Mouse (Mus musculus) T-helper 1 cell (primary cell): ENCODE data around the gene Sh3d21.

Experiments used
- in situ Hi-C: fragments of 300-600 bp; cut with MboI, MseI; formaldehyde crosslinking; loops from one replicate; pipeline ENCODE4 v1.15.1; 2025; ENCODE audit warnings: high pct_unique_total_duplicates

Gene Sh3d21

DNA sequence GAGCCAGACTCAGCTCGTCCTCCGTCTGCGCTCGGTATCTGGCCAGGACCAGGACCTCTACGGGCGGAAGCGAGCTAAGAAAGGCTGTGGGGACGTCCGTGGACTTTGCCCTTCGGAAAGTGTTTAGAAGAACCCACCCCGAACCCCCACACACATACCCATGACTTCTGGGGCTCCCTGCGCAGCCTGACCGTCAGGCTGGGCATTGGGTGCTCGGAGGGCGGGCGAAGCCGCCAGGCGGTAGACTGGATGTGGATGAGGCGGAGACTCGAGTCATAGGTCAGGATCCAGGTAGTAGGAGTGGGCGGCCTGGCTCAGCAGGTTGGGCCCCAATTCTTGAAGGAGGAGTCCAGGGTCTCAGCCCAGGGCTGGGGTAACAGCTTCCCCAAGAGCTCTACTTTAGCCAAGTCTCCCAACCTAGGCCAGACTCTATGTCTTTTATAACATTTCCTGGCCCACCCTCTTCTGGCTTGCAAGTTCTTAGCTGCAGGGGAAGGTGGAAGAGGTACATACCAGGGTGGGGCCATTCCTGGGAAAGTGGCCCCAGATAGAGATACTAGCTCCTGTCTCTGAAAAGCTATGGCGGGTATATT is at the start of gene Sh3d21:
Sh3d21 (minus strand) TSS at position 425 of the 593 bp plus-strand sequence.
- in situ Hi-C loops = no loop called here

DNA sequence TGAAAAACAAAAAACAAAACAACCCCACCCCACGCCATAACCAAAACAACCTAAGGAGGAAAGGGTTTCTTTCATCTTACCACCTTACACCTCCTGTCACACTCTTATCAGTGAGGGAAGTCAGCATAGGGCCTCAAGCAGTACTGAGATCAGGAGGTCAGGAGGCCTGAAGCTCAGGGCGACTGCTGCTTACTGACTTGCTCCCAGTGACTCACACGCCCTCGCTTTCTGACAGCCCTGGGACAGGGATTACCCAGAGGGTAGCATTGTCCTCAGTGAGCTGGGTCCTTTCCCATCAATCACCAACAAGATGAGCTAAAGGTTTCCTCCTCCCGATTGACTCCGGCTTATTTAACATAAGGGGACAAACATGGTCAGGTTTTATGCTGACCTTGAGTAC is 43.8 kb upstream of the Sh3d21 start:
- in situ Hi-C loops = no loop called here

DNA sequence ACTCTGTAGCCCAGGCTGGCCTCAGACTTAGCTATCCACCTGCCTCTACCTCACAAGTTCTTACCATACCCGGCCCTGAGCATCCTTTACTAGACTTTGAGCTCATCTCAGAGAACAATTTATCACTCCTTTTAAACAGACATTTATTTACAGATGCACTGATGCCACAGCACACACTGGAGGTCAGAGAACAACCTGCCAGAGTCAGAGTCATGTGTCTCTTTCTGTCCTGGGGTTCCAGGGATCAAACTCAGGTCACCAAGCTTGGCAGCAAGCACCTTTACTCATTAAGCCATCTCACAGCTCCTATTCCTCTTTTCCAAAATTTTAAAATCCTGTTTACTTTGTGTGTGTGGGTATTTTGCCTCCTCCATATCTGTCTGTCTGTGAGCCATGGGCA is 42.1 kb upstream of the Sh3d21 start:
- in situ Hi-C loops = no loop called here

DNA sequence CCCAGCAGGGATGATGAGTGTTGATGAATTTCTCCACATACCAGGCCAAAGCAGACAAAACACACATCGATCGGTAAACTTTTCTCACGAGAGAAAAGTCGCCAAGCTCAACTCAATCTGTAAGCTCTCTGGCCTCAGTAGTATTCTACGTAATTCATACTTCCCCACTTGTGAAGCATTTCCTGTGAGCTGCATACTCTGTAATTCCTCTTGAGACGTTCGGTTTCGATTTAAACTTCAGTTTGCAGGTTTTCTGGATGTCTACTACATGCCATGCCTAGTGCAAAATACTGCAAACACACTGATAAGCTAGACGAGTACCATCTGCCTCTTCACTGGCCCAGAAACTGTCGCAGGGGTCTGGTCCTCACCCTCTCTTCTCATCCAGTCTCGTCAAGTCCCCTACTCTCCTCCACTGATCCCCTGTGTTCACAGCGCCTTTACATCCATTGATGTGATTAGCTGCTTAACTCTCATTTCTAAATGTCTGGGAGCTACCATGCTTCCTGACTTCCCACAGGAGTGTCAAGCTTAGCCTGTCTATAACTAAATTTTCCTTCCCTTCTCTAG is 41.5 kb upstream of the Sh3d21 start:
- in situ Hi-C loops = no loop called here

DNA sequence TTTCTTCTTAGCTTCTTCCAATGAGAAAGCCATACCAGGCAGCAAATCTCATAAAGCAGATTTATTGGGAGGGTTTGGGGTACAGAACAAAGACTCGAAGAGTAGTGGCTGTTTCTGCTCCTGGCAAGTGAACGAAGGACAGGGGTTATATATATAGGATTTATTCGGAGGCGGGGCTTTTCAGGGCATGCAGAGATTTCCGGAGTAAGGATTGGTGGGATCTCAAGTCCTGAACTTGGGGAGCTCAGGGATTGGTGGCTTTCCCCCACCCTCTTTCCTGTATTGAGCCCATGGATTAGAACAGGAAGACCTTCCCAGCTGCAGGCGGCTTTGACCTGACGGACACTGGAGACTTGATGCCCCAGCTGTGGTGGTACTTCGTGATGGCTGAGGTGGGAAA is 40.7 kb upstream of the Sh3d21 start:
- in situ Hi-C loops = no loop called here

DNA sequence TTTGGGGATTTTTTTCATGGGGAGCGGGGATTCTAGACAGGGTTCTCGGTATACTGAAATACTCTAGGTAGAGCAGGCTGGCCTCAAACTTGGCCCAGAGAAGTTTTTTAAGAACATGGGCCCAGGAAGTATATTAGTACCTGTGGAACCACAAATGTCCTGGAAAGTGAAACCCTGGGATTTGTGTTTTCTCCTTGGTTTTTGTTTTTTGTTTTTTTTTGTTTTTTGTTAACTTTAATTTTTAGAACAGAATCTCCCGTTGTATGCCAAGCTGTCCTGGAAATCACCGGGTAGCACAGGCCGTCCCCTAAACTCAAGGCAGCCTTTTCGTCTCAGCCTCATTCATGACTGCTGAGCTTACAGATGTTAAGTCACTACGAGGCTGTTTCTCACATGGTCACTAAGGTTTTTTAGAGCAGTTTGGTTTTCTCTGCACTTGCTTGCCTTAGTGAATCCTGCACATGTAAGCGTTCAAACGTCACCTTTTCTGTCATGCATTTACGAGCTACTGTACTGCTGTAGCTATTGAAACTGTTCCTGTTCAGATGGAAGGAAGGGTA is 40.1 kb upstream of the Sh3d21 start:
- in situ Hi-C loops = no loop called here

DNA sequence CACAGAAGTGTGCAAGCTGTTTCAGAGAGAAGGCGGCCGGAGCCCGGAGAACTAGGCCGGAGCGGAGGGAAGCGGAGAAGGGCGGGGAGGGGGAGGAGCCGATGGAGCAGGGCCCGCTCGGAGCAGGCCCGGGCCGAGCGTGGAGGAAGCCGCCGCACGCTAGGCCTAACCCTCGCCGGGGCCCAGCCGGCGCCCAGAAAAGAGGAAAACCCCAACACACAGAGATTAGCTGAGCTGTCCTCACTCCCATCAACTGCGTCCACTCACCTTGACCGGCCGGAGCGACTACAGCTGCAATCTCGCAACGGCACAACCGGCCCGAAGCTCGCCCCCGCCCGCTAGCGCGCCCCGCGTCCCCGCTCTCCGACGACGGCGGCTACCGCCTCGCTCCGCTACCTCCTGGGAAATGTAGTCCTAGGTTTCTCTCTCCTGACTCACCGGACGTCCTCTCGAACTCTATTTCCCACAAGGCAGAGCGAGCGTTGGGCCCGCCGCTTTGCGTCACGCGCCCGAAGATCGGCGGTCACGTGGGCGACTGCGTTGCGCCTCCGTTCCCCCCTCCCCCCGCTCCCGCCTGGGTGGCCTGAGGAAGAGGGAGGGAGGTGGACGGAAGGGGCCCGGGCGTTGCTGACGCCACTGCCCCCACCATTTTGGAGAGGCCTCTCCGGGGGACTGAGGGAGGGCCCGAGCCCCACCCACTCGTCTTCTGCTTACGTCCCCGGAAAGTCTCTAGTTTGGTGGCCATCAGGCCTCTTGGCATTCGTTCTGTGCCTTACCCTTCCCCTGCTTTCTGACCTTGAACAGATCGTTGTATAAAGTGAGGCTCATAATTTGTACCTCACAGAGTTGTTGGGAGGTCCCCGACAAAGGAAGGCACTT is 39.3 kb upstream of the Sh3d21 start, which contains the start of gene Thrap3:
Thrap3 (minus strand) TSS at position 458 of the 879 bp plus-strand sequence.
- in situ Hi-C loops = no loop called here

DNA sequence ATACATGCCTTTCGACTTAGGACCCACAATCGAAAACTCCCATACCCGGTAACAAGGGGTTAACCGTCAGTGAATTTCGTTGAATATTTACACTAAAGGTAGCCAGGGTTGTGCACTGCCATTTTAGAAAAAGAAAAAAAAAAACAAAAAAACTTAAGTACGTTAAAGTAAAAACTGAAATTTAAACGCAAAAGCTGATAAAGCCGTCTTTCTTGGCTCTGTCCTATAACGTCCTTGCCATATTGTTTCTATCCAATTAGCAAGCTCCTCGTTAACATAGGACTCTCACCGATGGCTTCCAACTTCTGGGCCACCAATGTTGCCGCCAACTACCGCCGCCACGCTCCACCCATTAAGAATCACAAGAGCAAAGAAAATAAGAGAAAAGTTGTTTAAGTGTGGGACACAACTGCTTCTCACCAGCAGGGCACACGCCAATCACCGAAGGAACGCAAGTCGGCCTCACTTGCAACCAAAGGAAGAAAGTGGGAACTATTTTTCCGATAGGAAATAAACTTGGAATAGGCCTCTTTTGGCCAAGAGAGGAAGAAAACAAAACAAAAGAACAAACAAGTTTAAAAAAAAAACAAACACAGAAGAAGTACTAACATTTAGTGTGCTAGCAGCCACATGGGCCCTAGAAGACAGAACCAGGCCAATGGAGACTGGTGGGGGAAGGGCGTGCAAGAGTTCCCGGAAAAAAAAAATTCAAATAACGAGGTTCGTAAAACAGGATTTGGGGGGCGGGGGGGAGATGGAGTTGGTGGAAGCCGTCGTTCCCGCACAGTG is 38.4 kb upstream of the Sh3d21 start:
- in situ Hi-C loops = no loop called here

DNA sequence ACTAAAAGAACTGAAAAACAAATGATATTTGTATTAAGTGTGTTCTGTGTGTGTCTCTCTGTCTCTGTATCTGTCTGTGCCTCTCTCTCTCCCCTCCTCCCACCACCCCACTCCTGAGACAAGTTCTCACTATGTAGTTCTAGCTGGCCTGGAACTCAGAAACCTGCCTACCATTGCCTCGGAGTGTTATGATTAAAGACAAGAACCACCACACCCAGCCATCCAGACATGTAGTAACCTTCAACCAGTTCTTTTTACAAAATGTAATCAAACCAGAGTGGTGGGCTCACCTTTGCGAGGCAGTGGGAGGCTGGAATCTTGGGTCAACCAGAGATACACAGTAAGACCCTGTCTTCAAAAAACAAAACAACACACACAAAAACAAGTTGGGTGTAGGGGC is 37.4 kb upstream of the Sh3d21 start:
- in situ Hi-C loops = no loop called here

DNA sequence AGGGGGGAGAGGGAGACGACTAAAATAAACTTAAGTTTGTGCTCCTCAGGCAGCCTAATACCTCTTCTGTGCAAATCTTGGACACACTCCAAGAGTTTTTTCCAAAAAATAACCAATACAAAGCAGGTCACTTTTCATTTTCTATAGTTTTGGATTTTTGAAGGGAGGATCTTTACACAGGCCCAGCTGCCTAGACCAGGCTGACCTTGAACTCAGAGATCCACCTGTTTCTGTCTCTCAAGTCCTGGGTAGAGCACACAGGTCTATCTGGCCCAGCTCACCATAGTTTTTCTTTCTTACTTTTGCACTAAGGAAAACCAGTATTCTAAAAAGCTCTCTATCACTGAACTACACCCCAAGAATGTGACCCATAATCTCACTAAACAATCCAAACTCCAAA is 36.7 kb upstream of the Sh3d21 start:
- in situ Hi-C loops = no loop called here

DNA sequence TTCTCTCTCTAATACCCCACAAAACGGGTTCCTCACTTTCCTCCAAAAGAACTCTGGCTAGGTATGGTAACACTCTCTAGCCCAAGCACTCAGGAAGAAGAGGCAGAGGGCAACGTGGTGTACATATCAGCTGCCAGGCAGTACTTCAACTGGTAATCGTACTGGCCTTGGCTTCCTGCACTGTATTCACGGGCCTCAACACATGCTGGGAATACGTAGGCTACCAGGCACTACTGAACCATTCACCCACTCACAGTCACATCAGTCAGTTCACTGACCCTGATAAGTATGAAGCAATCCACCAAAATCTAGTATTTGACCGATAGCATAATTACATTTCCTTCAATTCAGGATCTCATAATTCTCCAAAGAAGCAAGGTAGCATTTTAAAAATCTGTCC is 36.3 kb upstream of the Sh3d21 start:
- in situ Hi-C loops = no loop called here

DNA sequence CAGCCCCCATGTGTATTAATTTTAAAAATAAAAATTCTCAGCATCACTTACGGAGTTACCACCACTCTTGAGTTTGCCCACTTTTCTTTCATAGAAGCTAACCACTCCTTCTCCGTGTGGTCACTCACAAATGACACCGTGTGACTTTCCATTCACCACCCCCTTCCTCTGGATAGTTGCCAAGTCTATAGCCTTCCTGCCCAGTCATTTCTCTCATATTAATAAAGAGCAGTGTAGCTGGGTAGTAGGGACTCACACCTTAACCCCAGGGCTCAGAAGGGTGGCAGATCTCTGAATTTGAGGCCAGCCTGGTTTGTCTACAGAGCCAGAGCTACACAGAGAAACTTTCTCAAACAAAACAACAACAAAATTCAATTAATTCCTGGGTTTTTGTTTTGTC is 34.2 kb upstream of the Sh3d21 start:
- in situ Hi-C loops = no loop called here

DNA sequence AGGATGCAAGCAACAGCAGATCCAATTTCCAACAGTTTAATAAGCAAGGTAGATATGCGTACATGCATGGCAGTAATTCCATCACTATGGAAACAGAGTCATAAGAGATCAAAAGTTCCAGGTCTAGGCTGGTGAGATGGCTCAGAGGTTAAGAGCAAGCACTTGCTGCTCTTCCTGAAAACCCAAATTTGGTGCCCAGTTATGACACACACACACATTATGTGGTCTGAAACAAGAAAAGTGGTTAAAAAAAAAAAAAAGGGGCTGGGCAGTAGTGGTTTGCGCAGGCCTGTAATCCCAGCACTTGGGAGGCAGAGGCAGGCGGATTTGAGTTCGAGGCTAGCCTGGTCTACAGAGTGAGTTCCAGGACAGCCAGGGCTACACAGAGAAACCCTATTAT is 31.6 kb upstream of the Sh3d21 start:
- in situ Hi-C loops = no loop called here

DNA sequence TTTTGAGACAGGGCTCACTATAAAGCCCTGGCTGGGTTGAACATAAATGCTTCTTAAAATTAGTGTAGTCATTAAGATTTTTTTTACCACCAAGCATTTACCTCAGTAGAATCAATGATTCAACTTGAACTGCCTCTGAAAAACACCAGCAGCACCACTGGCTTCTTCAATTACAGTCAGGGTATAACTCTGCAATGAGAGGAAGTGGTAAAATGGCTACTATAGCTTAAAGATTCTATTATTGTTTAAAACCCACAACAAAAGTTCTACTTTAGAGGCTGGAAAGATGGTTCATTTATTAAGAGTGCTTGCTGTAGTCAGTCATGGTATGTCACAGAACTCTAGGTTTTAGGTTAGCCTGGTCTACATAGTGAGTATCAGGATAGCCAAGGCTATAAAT is 30.9 kb upstream of the Sh3d21 start:
- in situ Hi-C loops = no loop called here

DNA sequence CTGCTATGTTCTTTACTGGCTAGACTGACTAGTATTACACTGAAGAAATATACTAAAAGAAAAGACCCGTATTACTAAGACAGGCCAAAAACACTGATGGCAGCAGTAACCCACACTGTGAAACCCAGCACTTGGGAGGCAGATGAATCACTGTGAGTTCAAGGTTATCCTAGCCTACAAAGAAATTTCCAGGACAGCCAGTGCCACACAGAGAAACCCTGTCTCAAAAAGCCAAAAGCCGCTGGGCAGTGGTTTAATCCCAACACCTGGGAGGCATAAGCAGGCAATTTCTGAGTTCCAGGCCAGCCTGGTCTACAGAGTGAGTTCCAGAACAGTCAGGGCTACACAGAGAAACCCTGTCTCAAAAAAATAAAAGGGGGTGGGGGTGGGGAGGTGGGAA is 27.3 kb upstream of the Sh3d21 start:
- in situ Hi-C loops = no loop called here

DNA sequence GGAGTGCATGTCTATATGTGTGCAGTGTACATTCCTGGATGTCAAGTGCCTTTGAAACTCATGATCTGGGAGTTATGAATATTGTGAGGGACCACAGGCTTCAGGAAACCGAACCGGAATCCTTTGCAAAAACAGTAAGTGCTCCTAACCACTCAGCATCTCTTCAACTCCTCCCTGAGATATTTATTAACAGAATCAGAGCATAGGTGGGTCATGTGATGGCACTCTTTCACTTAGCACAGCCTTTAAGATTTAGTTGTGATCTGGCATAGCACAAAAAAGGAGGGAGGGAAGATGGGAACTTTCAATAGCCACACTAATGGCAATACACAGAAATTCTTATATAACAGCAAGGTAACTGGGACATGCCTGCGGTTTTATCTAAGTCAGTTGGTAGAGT is 23.8 kb upstream of the Sh3d21 start:
- in situ Hi-C loops = loop anchor here (5.0 kb wide), 1 partner anchor 80 kb away; no protein-coding TSS in a partner anchor

DNA sequence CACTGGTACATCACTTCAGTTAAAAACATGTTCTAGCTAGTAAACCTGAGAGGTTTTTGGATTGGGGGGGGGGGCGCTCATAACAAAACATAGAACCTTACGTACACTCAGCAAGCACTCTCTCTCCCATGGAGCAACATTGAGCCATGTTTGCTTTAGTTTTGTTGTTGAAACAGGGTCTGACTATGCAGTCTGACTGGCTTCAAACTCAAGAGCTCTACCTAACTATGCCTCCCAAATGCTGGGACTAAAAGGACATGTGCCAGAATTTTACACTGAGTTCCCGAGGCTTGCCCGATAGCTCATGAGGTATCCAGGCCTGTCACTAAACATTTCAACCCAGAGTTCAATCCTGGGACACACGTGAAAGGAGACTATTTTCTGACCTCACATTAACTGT is 19.7 kb upstream of the Sh3d21 start:
- in situ Hi-C loops = no loop called here

DNA sequence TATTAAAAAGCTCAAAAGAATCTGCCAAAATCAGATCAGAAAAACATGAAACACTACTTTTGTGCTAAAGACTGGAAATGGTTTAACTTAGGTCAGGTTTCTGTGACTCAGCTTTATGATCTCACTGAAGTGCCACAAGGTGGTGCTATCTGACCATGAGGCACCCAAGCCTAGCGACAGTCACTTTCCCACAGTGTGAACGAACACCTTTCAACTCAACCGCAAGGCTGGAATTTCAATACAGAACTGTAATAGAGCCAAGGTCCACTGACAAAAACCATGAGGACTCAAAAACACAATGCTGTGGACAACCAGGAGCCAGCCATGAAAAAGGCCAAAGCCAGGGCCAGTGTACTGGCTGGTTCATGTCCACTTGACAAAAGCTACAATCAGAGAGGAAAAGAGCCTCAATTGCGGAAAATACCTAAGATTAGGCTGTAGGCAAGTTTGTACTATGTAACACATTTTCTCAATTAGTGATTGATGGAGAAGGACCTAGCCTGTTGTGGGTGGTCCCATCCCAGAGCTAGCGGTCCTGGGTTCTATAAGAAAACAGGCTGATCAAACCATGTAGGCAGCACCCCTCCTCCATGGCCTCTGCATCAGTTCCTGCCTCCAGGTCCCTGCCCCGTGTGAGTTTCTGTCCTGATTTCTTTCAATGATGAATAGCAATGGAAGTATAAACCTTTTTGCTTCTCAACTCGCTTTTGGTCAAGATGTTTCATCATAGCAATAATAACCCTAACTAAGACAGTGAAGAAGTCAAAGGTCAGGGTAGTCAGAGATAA is 18.1 kb upstream of the Sh3d21 start:
- in situ Hi-C loops = no loop called here

DNA sequence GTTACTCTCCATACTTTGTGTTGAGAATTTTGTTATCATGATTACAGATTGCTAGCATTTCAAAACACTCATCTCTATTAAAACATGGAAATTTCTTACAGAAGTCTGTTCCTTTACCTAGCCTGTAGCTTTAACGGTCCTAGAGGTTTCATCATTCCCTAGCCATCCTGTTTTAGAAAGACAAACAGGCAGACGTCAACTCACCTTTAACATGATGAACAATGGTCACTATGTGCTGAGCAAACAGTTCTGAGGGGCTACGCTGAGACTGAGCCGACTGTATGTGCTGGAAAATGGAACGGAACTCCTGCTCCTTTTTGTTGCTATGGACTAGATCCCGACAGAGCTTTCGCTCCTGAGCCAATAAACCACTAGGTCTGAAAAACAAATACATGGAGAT is 12.7 kb upstream of the Sh3d21 start:
- in situ Hi-C loops = loop anchor here (10.0 kb wide), 1 partner anchor 879 kb away; no protein-coding TSS in a partner anchor

DNA sequence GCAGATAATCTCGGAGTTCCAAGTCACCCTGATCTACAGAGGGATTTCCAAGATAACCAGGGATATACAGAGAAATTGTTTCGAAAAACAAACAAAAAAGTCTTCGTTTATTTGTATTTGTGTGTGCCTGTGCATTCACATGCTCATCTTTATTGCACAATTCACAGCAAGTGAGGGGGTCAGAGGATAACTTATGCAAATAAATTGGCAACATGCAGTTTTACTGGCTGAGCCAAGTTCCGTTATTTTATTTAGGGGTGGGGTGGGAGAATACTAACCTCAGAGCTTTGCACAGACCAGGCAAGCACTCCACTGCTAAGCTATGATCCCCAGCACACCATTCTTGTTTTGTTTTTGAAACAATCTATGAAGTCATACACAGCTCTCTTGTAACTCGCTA is 10.5 kb upstream of the Sh3d21 start:
- in situ Hi-C loops = loop anchor here (10.0 kb wide), 1 partner anchor 881 kb away; no protein-coding TSS in a partner anchor

DNA sequence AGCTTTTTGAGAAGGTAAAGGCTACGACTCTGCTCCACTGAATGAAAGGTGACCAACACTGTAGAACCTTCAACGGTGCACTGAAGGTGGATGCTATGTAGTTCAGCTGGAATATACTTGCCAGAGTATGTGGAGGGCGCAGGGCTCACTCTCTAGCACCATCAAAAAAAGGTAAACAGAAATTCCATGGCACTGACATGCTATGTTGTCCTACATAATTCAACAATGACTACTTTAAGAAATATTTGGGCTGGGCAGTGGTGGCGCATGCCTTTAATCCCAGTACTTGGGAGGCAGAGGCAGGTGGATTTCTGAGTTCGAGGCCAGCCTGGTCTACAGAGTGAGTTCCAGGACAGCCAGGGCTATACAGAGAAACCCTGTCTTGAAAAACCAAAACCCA is 7.4 kb upstream of the Sh3d21 start:
- in situ Hi-C loops = loop anchor here (10.0 kb wide), 1 partner anchor 884 kb away; no protein-coding TSS in a partner anchor
